Mouse (Mus musculus): ENCODE measurements around the gene Acbd3. TPM values are rescaled to one million over a fixed set of nuclear protein-coding genes. Genes with fewer than 3 reads are reported as not detected.
A peak's percentile ranks its signal among the peaks of the same experiment; 100 is the strongest.

The Acbd3 gene
- polyA plus RNA-seq, 2 experiments = 7.2 to 9.8 TPM

DNA sequence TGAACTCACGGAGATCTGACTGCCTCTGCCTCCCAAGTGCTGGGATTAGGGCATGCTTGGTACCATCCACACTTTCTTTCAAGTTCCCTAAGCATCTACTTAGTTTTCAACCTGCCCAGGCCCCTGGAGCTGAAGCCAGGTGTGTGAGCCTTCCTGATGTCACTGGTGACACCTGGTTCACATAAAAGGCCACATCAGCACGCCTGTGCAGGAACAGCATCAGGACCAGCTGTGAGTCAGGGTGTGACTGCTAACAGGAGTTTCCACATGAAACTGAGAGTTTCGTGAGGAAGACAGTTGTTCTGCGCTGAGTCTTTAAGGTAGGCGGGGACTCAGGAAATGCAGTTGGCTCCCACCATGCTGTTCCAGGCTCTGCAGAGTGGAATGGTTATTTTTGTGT, 39.5 kb downstream of the Acbd3 start:
- no peaks in the 10 kb centered on the region for H3K9me3 ChIP-seq (ENCODE audit: control insufficient read depth, low read length)
- no peak for TF ChIP-seq CTCF (IDR thresholded peaks at IDR 0.05; ENCODE audit: low read depth)
- TF ChIP-seq EP300 (IDR thresholded peaks at IDR 0.05; ENCODE audit: low read depth) = no peak
- no peak overlapping the region for H3K9ac ChIP-seq (replicated peaks)
- ATAC-seq (ENCODE audit: insufficient read depth) = no peak
- DNase-seq (ENCODE audit: low read depth in 3 of 3, low spot score in 3 of 3) = no peak
- peaks cover 10% of the 10 kb centered on the region for H3K27me3 ChIP-seq (ENCODE audit: control insufficient read depth, insufficient read depth, low read length)
- no peak overlapping the region for H3K27ac ChIP-seq
- H3K36me3 ChIP-seq (replicated peaks; ENCODE audit: control insufficient read depth, insufficient read depth, low read depth) = no peaks in the 10 kb centered on the region
- no peak overlapping the region for H3K4me2 ChIP-seq (ENCODE audit: low read depth)
- 72% methylated on average over 5 of the region's 5 CpGs for WGBS (ENCODE audit: insufficient replicate concordance)
- H3K4me3 ChIP-seq (ENCODE audit: insufficient read depth in 1 of 2, low read depth in 2 of 2, low read length in 2 of 2) = no peak overlapping the region
- peaks cover 0 to 5% of the 10 kb centered on the region in 2 experiments; a peak in 1 of 4 replicates for H3K4me1 ChIP-seq (replicated peaks; ENCODE audit: control insufficient read depth in 2 of 2, insufficient read depth in 2 of 2, low read length in 1 of 2)

DNA sequence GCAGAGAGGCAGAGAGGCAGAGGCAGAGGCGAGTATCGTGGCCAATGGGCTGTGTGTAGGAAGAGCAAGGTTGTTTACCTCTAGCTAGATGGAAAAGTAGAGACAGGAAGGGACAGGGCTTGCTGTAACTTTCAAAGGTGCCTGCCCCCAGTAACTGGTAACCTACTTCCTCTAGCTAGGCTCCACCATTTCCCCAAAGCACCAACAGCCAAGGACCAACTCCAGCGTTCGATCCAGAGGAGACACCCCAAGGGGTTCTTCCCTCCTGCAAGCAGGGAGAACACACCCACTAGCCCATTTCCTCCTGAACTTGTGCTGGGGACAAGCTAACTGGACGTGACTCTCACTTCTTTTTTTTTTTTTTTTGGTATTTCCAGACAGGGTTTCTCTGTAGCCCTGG, 40.7 kb downstream of the Acbd3 start:
- TF ChIP-seq CTCF (IDR thresholded peaks at IDR 0.05; ENCODE audit: low read depth) = no peak
- TF ChIP-seq EP300 (IDR thresholded peaks at IDR 0.05; ENCODE audit: low read depth) = no peak
- peaks cover 0 to 7% of the 10 kb centered on the region in 2 experiments; a peak in 1 of 4 replicates for H3K4me1 ChIP-seq (replicated peaks; ENCODE audit: control insufficient read depth in 2 of 2, insufficient read depth in 2 of 2, low read length in 1 of 2)
- 21% methylated on average over 5 of the region's 5 CpGs for WGBS (ENCODE audit: insufficient replicate concordance)
- H3K27me3 ChIP-seq (ENCODE audit: control insufficient read depth, insufficient read depth, low read length) = peaks cover 10% of the 10 kb centered on the region
- H3K4me2 ChIP-seq (ENCODE audit: low read depth) = no peak overlapping the region
- no peaks in the 10 kb centered on the region for H3K9me3 ChIP-seq (ENCODE audit: control insufficient read depth, low read length)
- H3K4me3 ChIP-seq (ENCODE audit: insufficient read depth in 1 of 2, low read depth in 2 of 2, low read length in 2 of 2) = no peak overlapping the region
- H3K27ac ChIP-seq = no peak overlapping the region
- DNase-seq (ENCODE audit: low read depth in 3 of 3, low spot score in 3 of 3) (no peak), ATAC-seq (ENCODE audit: insufficient read depth) (no peak)
- no peak overlapping the region for H3K9ac ChIP-seq (replicated peaks)
- H3K36me3 ChIP-seq (replicated peaks; ENCODE audit: control insufficient read depth, insufficient read depth, low read depth) = no peaks in the 10 kb centered on the region

DNA sequence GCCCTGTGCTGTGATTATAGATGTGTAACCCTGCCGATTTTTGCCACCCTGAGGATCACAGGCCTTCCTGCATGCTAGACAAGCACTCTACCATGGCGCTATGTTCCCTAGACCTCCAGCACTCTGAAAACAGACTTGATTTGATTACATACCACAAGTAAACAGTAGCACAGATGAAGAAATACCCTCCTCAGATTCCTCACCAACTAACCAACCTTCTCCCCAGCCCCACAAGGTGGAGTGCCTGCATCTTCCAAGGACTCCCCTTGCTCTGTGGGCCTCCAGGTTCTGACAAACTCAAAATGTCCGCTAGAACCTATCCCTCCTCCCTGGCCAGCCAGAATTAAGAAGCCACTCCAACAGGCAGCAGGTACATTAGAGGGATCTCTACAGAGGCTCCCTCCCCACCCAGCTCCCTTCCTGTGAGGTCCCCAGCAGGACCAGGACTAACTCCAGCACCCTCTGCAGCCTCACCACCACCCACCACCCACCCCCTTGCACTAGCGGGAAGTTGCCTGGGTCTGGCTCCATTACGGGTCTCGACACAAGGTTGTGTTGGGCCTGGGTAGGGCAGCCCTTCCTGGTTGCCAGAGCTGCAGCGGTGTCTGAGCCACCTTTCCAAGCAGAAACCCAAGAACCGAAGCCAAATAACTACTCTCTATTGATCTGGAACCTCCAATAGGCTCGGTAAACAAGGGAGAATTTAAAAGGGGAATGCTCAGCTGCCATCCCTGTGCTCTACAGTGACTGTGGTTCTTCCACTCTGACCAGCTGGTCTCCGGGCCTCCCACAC, 41.9 kb downstream of the Acbd3 start:
- ATAC-seq (ENCODE audit: insufficient read depth) (peak; percentile 21; the same call in 1 of the 2 replicates), DNase-seq (ENCODE audit: low read depth in 3 of 3, low spot score in 3 of 3) (no peak)
- peak overlapping the region; percentile 87 for H3K4me2 ChIP-seq (ENCODE audit: low read depth)
- peak overlapping the region; percentile 64 to 66 for H3K4me3 ChIP-seq (ENCODE audit: insufficient read depth in 1 of 2, low read depth in 2 of 2, low read length in 2 of 2)
- H3K4me1 ChIP-seq (replicated peaks; ENCODE audit: control insufficient read depth in 2 of 2, insufficient read depth in 2 of 2, low read length in 1 of 2) = peaks cover 0 to 9% of the 10 kb centered on the region in 2 experiments; a peak in 2 of 4 replicates
- TF ChIP-seq CTCF (IDR thresholded peaks at IDR 0.05; ENCODE audit: low read depth) (no peak), EP300 (IDR thresholded peaks at IDR 0.05; ENCODE audit: low read depth) (no peak)
- peak overlapping the region; percentile 65 for H3K9ac ChIP-seq (replicated peaks)
- no peak overlapping the region for H3K27ac ChIP-seq
- no peaks in the 10 kb centered on the region for H3K36me3 ChIP-seq (replicated peaks; ENCODE audit: control insufficient read depth, insufficient read depth, low read depth)
- 15% methylated on average over 10 of the region's 10 CpGs for WGBS (ENCODE audit: insufficient replicate concordance)
- peaks cover 10% of the 10 kb centered on the region for H3K27me3 ChIP-seq (ENCODE audit: control insufficient read depth, insufficient read depth, low read length)
- no peaks in the 10 kb centered on the region for H3K9me3 ChIP-seq (ENCODE audit: control insufficient read depth, low read length)

GRCm38 (mm10) chr1:180768334-180769168, 42.7 kb downstream of the Acbd3 start:
- Histone ChIP-seq H3K4me1 (replicated peaks; ENCODE audit: control insufficient read depth in 2 of 2, insufficient read depth in 2 of 2, low read length in 1 of 2) (peaks cover 0 to 9% of the 10 kb centered on the region in 2 experiments; a peak in 2 of 4 replicates), H3K27ac (no peak overlapping the region), H3K4me3 (ENCODE audit: insufficient read depth in 1 of 2, low read depth in 2 of 2, low read length in 2 of 2) (peak overlapping the region; percentile 64 to 66), H3K9ac (replicated peaks) (peak overlapping the region; percentile 65), H3K4me2 (ENCODE audit: low read depth) (peak overlapping the region; percentile 87), H3K27me3 (ENCODE audit: control insufficient read depth, insufficient read depth, low read length) (peaks cover 3% of the 10 kb centered on the region), H3K9me3 (ENCODE audit: control insufficient read depth, low read length) (no peaks in the 10 kb centered on the region), H3K36me3 (replicated peaks; ENCODE audit: control insufficient read depth, insufficient read depth, low read depth) (no peaks in the 10 kb centered on the region)
- WGBS (ENCODE audit: insufficient replicate concordance) = 4% methylated on average over 37 of the region's 37 CpGs
- TF ChIP-seq EP300 (IDR thresholded peaks at IDR 0.05; ENCODE audit: low read depth) (no peak), CTCF (IDR thresholded peaks at IDR 0.05; ENCODE audit: low read depth) (peak; percentile 87)
- ATAC-seq (ENCODE audit: insufficient read depth) (peak; percentile 82), DNase-seq (ENCODE audit: low read depth in 3 of 3, low spot score in 3 of 3) (peak; percentile 36 to 56 (median 43))

DNA sequence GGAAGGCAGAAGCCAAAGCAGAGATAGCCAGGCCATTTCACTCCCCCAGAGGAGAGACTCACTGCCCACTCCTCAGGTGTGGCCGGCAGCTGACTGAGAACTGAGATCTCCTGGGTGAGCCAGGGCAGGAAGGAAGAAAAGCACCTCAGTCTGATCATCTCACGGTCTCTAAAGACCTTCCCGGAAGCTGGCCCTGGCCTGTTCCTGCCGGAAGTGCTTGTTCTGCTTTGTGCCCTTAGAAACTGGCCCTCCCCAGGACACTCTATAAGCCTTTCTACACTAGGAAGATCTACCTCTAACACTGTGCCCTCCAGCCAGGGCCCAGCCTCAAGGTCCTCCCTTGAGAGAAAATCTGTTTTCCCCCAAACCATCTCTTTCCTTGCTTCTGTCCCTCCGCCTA, 45.5 kb downstream of the Acbd3 start:
- Histone ChIP-seq H3K4me1 (replicated peaks; ENCODE audit: control insufficient read depth in 2 of 2, insufficient read depth in 2 of 2, low read length in 1 of 2) (peaks cover 0 to 9% of the 10 kb centered on the region in 2 experiments; a peak in 2 of 4 replicates), H3K4me3 (ENCODE audit: insufficient read depth in 1 of 2, low read depth in 2 of 2, low read length in 2 of 2) (no peak overlapping the region), H3K27me3 (ENCODE audit: control insufficient read depth, insufficient read depth, low read length) (no peaks in the 10 kb centered on the region; the same call in 1 of the 2 replicates), H3K9ac (replicated peaks) (no peak overlapping the region), H3K36me3 (replicated peaks; ENCODE audit: control insufficient read depth, insufficient read depth, low read depth) (no peaks in the 10 kb centered on the region), H3K4me2 (ENCODE audit: low read depth) (no peak overlapping the region), H3K27ac (no peak overlapping the region), H3K9me3 (ENCODE audit: control insufficient read depth, low read length) (peaks cover 3% of the 10 kb centered on the region)
- WGBS (ENCODE audit: insufficient replicate concordance) = 37% methylated on average over 5 of the region's 5 CpGs
- DNase-seq (ENCODE audit: low read depth in 3 of 3, low spot score in 3 of 3) (no peak), ATAC-seq (ENCODE audit: insufficient read depth) (no peak)
- TF ChIP-seq EP300 (IDR thresholded peaks at IDR 0.05; ENCODE audit: low read depth) (no peak), CTCF (IDR thresholded peaks at IDR 0.05; ENCODE audit: low read depth) (no peak)
